Mouse (Mus musculus): ENCODE data around the gene Sppl2b.

GRCm38 (mm10) chr10:80836949-80837379 lies 18.1 kb upstream of the Sppl2b start:
- TF ChIP-seq CTCF (IDR thresholded peaks at IDR 0.05; ENCODE audit: control insufficient read depth, insufficient read depth, insufficient replicate concordance, low read depth, low read length) (no peak), POLR2A (IDR thresholded peaks at IDR 0.05; ENCODE audit: control insufficient read depth, low read depth, low read length) (no peak)
